Mouse (Mus musculus): Measurements from ENCODE around the gene Ptprj.

DNA sequence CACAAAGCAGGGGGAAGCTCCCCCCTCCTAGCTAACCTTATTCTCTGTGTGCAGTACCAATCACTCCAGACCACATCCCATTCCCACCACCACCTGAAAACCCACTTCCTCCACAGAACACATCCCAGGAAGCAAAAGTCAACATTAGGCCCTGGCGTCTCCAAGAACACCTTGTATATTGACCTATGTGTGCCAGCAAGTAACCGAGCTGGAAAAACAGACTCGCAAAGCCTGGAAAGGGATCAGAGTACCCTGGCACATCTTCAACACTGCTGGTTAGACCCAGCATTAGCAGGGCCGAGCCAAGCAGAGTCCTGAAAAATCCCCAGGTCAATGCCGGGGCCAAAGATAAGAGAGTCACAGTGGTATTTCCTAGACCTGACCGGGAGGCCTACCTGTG is 58.0 kb downstream of the Ptprj start:
- TF ChIP-seq CTCF (IDR thresholded peaks at IDR 0.05; ENCODE audit: control insufficient read depth, insufficient read depth, insufficient replicate concordance, low read depth, low read length) (no peak), POLR2A (IDR thresholded peaks at IDR 0.05; ENCODE audit: control insufficient read depth, low read depth, low read length) (no peak)
